Mouse (Mus musculus) monocyte, adult 2 months (primary cell): ENCODE data around the gene Rpl35.
A peak's percentile ranks its signal among the peaks of the same experiment; 100 is the strongest.
"Not testable (repeated sequence)": the region's sequence is repeated elsewhere in the genome, so short reads cannot be mapped to it uniquely, and the experiment has no call there.

Experiments used
- DNase-seq, 2 experiments: peaks; one replicate each; pipeline ENCODE4 v3.0.0; 2022; ENCODE audit warnings: low spot score in 2 of 2, low read depth in 1 of 2

Gene Rpl35

DNA sequence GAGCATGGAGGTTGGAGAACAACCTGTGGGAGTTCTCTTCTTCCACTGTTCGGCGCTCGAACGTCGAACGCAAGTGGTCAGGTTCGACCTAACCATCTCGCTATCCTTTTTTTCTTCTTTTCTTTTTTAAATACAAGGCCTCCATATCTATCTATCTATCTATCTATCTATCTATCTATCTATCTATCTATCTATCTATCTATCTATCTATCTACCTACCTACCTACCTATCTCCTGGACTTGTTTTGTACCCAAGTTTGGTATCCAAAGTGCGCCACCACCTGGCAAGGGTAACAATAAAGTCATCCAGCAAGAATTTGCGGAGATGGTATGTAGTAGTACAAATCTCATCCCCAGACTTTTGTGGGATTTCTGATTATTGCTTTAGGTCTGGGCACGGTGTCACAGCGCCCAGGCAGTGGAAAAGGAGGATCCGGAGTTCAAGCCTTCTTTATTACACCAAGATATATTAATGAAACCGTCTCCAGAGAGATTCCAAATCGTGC, at the start of gene Rpl35:
Gene Rpl35, minus strand, starts transcription at position 51 of the 506 bp plus-strand sequence.
- DNase-seq = no peak

DNA sequence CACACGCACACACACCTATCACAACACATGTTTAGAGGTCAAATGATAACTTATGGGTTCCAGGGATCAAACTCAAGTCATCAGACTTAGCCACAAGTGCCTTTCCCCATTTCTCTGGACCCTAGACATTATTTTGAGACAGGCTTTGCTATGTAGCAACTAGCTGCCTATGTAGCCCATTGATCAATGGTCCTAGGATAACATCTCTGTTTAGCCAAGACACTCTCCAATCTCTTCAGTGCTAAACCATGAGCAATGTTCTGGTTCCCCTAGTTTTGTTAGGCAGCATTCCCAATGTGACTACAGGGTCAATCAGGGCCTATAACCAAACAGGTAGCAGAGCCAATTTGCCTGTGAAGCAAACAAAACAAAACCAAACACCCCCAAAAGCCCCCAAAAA, 43.1 kb upstream of the Rpl35 start:
- DNase-seq = no peak

DNA sequence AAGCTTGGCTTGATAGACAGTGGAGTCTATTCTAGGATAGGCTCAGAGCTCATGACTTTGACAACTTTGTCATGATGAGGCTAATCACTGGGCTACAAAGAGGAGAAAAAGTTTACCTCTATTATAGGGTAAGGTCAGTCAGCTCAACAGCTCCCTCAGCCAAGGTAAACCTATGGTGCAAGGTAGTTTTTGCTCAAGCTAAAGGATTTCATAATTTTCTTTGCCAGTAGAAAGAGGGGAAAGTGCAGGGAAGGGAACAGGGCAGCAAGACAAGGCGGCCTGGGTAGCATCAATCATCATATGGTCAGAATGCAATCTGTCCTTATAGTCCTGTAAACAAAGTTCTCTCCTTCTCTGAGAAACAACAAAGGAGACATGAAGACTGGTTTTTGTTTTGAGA, 34.8 kb upstream of the Rpl35 start:
- no peak for DNase-seq

DNA sequence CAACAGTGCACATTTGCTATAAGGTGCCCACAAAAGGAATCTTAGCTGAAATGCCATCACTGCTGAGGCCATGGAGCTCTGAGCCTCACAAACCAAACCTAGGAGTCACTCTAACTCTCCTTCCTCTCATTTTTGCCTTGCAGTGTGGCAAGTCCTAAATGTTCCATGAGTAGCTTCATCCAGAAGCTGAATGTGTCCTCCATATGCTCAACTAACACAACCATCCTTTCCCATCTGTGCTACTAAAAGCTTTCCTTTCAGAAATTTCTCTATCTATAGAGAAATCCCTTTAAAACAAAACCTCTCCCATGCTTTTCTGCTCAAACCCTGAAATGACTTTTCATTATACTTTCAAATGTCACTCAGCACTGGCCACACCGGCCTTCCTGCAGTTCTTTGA, 26.2 kb upstream of the Rpl35 start:
- no peak for DNase-seq

- no peak for DNase-seq
These were observed 14.6 kb upstream of the Rpl35 start for GRCm38 (mm10) chr2:39020004-39020403.

DNA sequence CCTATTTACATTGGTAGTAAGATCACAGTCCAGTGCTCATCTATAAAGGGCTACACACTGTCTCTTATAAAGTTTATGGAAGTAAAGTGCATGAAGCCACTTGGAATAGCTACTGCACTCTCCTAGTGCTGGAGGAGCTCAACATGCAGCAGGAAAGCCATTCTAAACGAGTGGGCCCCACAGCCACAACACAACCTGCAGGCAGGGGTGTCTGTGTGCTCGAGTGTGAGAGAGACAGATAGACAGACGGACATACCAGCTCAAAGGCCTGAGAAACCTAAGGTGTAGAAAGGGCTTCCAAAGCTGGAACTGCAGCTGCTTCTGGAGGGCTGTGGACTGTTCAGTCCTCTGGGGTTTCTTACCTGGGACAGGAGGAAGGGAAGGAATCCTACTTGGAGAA, 11.2 kb upstream of the Rpl35 start:
- DNase-seq = no peak

DNA sequence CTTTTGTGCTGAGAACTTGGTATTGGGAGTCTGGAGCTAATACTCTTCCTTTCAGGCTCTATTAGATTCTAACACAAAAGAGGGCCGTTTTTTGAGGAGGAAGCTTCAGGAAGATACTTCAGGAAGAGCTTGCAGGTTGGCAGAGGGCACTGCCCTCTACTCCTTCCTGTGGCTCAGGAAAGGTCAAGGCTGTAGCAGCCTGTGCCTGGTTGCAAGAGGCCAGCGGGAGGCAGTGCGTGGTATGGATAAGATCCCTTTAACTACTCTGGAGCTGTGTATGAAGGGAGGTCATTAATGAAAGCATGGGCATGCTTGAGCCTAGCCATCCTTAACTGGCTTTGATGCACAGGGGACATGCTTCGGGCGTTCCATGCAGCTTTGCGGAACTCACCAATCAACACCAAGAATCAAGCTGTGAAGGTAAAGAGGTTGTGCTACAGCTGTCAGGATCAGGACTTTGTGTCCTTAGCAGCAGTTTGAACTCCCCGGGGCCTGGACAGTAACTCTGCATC, 7.4 kb upstream of the Rpl35 start:
- no peak for DNase-seq

GRCm38 (mm10) chr2:39011971-39012370, 6.5 kb upstream of the Rpl35 start:
- no peak for DNase-seq

GRCm38 (mm10) chr2:39011264-39011663, 5.8 kb upstream of the Rpl35 start:
- DNase-seq = no peak

DNA sequence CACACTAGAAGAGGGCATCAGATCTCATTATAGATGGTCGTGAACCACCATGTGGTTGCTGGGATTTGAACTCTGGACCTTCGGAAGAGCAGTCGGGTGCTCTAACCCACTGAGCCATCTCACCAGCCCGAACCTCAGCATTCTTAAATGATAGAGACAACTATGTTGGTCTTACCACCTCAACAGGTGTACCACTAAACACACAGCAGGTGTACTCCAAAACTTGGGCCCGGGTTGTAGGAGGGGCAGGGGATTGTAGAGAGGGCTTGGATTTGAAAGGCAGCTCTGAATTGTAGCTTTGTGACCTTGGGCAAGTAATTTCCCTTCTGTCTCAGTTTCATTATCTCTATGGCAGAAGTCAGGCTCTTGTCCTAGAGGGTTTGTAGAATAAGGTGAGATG, 4.7 kb upstream of the Rpl35 start:
- not testable (repeated sequence) for DNase-seq

GRCm38 (mm10) chr2:39008954-39009365, 3.5 kb upstream of the Rpl35 start:
- DNase-seq = no peak

GRCm38 (mm10) chr2:39008350-39008851, 3.0 kb upstream of the Rpl35 start:
- no peak for DNase-seq

DNA sequence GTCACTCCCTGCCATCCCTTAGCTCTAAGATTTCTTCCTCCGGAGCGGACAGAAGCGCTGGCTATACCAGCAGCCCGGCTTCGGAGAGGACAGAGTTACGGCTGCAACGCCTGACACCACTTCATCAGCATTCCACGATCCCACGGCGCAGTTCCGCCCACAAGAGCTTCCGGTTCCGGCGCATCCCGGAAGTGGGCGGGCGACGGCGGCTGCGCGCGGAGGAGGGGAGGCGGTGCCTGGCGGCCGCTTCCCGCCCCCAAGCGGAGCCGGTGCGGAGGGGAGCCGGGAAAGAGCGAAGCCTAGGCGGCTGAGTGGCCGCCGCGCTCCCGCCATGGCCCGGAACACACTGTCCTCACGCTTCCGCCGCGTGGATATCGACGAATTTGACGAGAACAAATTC, 2.4 kb upstream of the Rpl35 start:
- DNase-seq = peak; percentile 82 to 90

- DNase-seq = no peak
These were observed 816 bp upstream of the Rpl35 start for GRCm38 (mm10) chr2:39006149-39006730.

DNA sequence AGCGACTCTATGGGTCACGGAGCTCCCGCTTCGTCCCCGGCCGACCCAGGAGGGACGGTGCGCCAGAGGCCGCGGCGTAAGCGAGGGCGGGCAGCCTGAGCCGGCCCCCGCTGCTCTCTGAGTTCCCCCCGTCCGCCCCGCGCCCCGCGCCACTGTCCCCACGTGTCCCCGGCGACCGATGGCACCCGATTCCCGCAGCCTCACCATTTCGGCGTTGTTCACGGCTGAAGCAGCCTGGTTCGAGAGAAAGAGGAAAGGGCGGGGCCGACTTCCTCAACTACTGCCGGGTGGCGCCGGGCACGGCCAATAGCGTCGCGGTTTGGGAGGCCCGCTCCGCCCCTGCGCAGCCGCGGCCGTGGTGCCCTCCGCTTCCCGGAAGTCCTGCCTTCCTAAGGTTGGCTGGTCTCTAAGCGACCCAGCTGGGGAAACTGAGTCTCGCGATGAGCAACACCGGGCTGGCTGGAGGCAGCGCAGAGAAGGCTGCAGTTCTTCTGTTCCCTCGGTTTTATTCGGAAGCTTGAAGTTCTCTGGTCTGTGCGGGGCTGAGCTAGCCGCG, 466 bp downstream of the Rpl35 start, which contains the start of gene Arpc5l:
Gene Arpc5l, plus strand, starts transcription at position 469 of the 556 bp plus-strand sequence.
- DNase-seq = peak; percentile 68 to 79

DNA sequence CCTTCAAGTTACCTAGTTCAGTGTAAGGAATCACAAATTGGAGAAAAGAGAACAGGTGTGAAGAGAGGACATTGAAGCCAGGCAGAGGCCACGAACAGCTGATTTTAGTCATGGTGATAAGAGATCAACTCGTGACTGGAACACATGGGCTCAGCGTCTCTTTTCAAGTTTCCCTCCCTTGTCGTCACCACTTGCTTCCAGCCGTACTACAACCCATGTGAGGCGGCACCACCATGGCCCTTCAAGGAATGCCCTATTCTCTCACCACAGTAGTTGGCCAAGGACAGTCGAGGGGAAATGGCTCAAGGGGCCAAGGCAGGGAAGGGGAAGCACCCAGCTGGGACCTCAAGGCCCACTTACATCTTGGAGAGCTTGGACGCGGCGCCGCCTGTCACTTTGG, 1.1 kb downstream of the Rpl35 start:
- peak in 1 of 2 experiments; percentile 25 for DNase-seq

GRCm38 (mm10) chr2:39003512-39003911, 1.9 kb downstream of the Rpl35 start:
- no peak for DNase-seq

- no peak for DNase-seq
These were observed 2.3 kb downstream of the Rpl35 start for GRCm38 (mm10) chr2:39003106-39003505.

DNA sequence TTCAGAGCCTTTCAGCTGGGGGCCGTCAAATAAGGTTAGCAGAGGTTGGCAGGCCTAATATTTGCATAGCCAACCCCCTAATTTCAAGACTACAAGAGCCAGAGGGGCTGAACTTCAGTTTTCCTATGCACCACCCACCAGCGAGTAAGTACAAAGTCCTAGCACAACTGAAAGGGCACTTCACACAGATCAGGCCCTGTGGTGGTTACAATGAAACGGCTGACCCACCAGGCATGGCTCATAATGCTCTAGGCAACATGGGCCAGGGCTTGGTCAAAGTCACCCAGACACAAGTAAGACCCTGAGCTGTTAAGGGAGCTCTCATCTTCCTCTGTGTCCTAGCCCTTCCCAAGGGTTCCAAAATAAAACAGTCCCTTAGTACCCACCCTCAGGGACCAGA, 3.6 kb downstream of the Rpl35 start:
- DNase-seq = no peak

GRCm38 (mm10) chr2:39000587-39000919, 4.9 kb downstream of the Rpl35 start:
- DNase-seq = no peak

DNA sequence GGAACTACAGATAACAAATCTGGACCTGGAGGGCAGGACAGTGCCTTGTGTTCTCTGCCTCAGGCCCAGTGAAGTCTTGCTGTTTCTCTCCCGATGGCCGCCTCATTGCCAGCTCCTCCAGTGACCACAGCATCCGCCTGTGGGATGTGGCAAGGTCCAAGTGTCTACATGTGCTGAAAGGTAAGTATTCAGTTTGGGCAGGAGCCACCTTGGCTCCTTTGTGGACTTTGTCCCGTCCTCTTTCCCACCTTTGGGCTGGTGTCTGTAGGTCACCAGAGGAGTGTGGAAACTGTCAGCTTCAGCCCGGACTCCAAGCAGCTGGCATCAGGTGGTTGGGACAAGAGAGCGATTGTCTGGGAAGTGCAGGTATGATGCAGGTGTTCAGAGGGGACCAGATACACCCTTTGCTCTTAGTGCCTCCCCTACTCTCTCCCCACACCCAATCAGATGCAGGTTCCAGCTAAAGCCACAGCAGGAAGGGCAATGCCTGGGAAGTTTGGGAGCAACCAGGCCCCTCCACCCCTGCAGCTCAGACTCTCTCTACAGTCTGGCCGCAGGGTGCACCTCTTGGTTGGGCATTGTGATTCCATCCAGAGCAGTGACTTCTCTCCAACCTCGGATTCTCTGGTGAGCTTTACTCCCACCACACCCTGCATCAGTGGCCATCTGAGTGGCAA, 5.4 kb downstream of the Rpl35 start:
- no peak for DNase-seq

DNA sequence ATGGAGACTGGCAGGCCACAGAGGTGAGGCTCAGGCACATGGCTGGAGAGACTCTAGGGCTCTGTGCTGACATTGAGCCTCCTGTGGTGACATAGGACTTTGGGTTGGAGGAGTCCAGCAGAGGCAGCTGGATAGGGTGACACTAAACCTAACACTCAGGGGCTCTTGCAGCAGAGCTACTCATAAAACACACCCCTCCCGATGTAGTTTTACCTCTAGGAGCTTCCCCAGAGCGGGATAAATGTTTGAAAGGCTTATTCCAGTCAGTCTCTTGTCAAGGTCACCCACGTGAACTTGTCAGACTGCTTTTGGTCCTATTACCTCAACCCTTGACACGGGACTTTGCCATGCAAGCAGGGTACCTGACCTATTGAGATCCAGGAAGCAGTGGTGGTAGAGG, 6.0 kb downstream of the Rpl35 start:
- no peak for DNase-seq
